Mouse (Mus musculus) adrenal gland, postnatal 4 days (tissue): Measurements from ENCODE around the gene Siae. TPM values are rescaled to one million over a fixed set of nuclear protein-coding genes. Genes with fewer than 3 reads are reported as not detected.
A peak's percentile ranks its signal among the peaks of the same experiment; 100 is the strongest.

ENCODE experiments used
- DNase-seq, 2 experiments: peaks; one replicate each; pipeline ENCODE4 v3.0.0; 2021 to 2022; ENCODE audit warnings: low spot score in 2 of 2, mixed read lengths in 2 of 2
- total RNA-seq, 2 experiments: library from RNA; stranded (reverse); gene quantifications; 2 replicates each; pipeline ENCODE4 v1.2.3; 2021

Siae gene
- total RNA-seq, 2 experiments from 2014 or later = 17.4 to 18.4 TPM

- DNase-seq = no peak
Measured at GRCm38 (mm10) chr9:37624502-37624901, 69.0 kb downstream of the Siae start.

GRCm38 (mm10) chr9:37625129-37625528, 69.6 kb downstream of the Siae start:
- no peak for DNase-seq

GRCm38 (mm10) chr9:37625641-37626040, 70.1 kb downstream of the Siae start:
- DNase-seq = no peak

GRCm38 (mm10) chr9:37626103-37626567, 70.6 kb downstream of the Siae start:
- no peak for DNase-seq

GRCm38 (mm10) chr9:37627263-37627662, 71.8 kb downstream of the Siae start:
- no peak for DNase-seq

GRCm38 (mm10) chr9:37628581-37628980, 73.1 kb downstream of the Siae start:
- DNase-seq = no peak

- no peak for DNase-seq
Measured at GRCm38 (mm10) chr9:37629941-37630340, 74.4 kb downstream of the Siae start.

GRCm38 (mm10) chr9:37632305-37632704, 76.8 kb downstream of the Siae start:
- no peak for DNase-seq

- DNase-seq = no peak
Measured at GRCm38 (mm10) chr9:37634269-37634668, 78.8 kb downstream of the Siae start.

- DNase-seq = peak in 1 of 2 experiments; percentile 26
Measured at GRCm38 (mm10) chr9:37636335-37636734, 80.8 kb downstream of the Siae start.

GRCm38 (mm10) chr9:37636800-37637542, 81.5 kb downstream of the Siae start:
- no peak for DNase-seq

- no peak for DNase-seq
Measured at GRCm38 (mm10) chr9:37638721-37639120, 83.2 kb downstream of the Siae start.

- DNase-seq = no peak
Measured at GRCm38 (mm10) chr9:37646246-37646645, 90.7 kb downstream of the Siae start.

- DNase-seq = no peak
Measured at GRCm38 (mm10) chr9:37650639-37651038, 95.1 kb downstream of the Siae start.

GRCm38 (mm10) chr9:37653836-37654235, 98.3 kb downstream of the Siae start:
- no peak for DNase-seq

GRCm38 (mm10) chr9:37655961-37656360, 100.5 kb downstream of the Siae start:
- no peak for DNase-seq

- DNase-seq = no peak
Measured at GRCm38 (mm10) chr9:37656439-37656881, 101.0 kb downstream of the Siae start.

- peak; percentile 50 to 66 for DNase-seq
Measured at GRCm38 (mm10) chr9:37656931-37657481, 101.5 kb downstream of the Siae start, which contains the start of gene Tbrg1. Tbrg1 (minus strand) TSS chr9:37657312.

- no peak for DNase-seq
Measured at GRCm38 (mm10) chr9:37659413-37659812, 103.9 kb downstream of the Siae start.

GRCm38 (mm10) chr9:37663210-37663609, 107.7 kb downstream of the Siae start:
- no peak for DNase-seq

GRCm38 (mm10) chr9:37664604-37665003, 109.1 kb downstream of the Siae start:
- no peak for DNase-seq

- no peak for DNase-seq
Measured at GRCm38 (mm10) chr9:37666045-37666444, 110.5 kb downstream of the Siae start.

GRCm38 (mm10) chr9:37669115-37669514, 113.6 kb downstream of the Siae start, which contains the start of gene Panx3:
Panx3 (minus strand) TSS chr9:37669235.
- no peak for DNase-seq
